Mouse (Mus musculus) hindbrain, embryonic 13.5 days (tissue): Measurements from ENCODE around the gene Cep112. TPM values are rescaled to one million over a fixed set of nuclear protein-coding genes. Genes with fewer than 3 reads are reported as not detected.
A peak's percentile ranks its signal among the peaks of the same experiment; 100 is the strongest.
"Not testable (repeated sequence)": the region's sequence is repeated elsewhere in the genome, so short reads cannot be mapped to it uniquely, and the experiment has no call there.

Source experiments
- ATAC-seq: fragments of 200-750 bp; cut with Nextera tagmentation; 2 replicates; pipeline ENCODE4 v1.8.0; 2017; ENCODE audit warnings: moderate TSS enrichment; ENCODE audit not compliant: low FRiP score
- H3K27ac ChIP-seq: fragments of 300-500 bp; sonication (generic); 2 replicates; pipeline ENCODE4 v1.5.1; 2015; ENCODE audit warnings: inconsistent platforms, mild to moderate bottlenecking, moderate library complexity
- H3K27me3 ChIP-seq: fragments of 300-500 bp; sonication (generic); 2 replicates; pipeline ENCODE4 v1.6.1; 2015; ENCODE audit warnings: mild to moderate bottlenecking, inconsistent platforms
- H3K36me3 ChIP-seq: fragments of 300-500 bp; sonication (generic); 2 replicates; pipeline ENCODE4 v1.6.1; 2015; ENCODE audit warnings: mild to moderate bottlenecking, inconsistent platforms
- H3K4me1 ChIP-seq: fragments of 300-500 bp; sonication (generic); replicated peaks from 2 replicates; pipeline ENCODE4 v1.6.1; 2015; ENCODE audit warnings: inconsistent platforms
- H3K4me2 ChIP-seq: fragments of 300-500 bp; sonication (generic); 2 replicates; pipeline ENCODE4 v1.6.1; 2015; ENCODE audit warnings: inconsistent platforms, mild to moderate bottlenecking, moderate library complexity
- H3K4me3 ChIP-seq: fragments of 300-500 bp; sonication (generic); 2 replicates; pipeline ENCODE4 v1.5.1; 2015; ENCODE audit warnings: mild to moderate bottlenecking, inconsistent platforms
- H3K9ac ChIP-seq: fragments of 300-500 bp; sonication (generic); 2 replicates; pipeline ENCODE4 v1.6.1; 2015; ENCODE audit warnings: mild to moderate bottlenecking, inconsistent platforms
- H3K9me3 ChIP-seq: fragments of 300-500 bp; sonication (generic); 2 replicates; pipeline ENCODE4 v1.6.1; 2016; ENCODE audit warnings: inconsistent platforms
- WGBS: fragments of 180-500 bp; shearing (Covaris S2); methylation state at CpG from one replicate; pipeline ENCODE4 v1.1.7; 2015; 5-methylcytosine and 5-hydroxymethylcytosine counted together
- polyA plus RNA-seq: library from polyadenylated mRNA; unstranded; fragments of >200 nt; fragmentation: Nextera tagmentation; extraction: Ambion mirVana; gene quantifications from 2 replicates; pipeline ENCODE4 v1.2.1, GENCODE M21; 2015

Cep112 gene
- polyA plus RNA-seq, 1 experiment from 2014 or later: 12.0 TPM

DNA sequence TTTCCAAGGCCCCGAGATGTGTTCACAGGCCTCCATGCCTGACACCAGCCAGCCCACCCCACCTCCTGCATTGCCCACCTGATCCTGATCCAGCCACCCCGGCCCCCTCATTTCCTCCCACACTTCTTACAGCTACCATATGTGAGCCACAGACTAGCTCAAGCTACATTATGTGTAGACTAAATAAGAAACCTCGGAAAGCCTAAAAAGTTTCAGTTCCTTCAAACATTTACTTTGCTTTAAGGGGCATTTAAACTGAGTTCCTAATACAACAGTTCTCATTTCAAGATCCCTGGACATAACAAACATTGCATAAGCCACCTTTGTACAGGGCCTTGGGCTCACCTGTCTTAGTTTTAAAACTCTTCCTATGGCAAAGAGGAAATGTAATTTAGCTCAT is 415.2 kb downstream of the Cep112 start:
- Histone ChIP-seq H3K4me1 (no peaks in the 10 kb centered on the region), H3K36me3 (no peaks in the 10 kb centered on the region), H3K27me3 (no peaks in the 10 kb centered on the region), H3K27ac (no peak overlapping the region), H3K4me2 (no peak overlapping the region), H3K9ac (no peak overlapping the region), H3K9me3 (no peaks in the 10 kb centered on the region), H3K4me3 (no peak overlapping the region)
- ATAC-seq: no peak
- 91% methylated on average over 3 of the region's 3 CpGs for WGBS

- no peaks in the 10 kb centered on the region for H3K27me3 ChIP-seq
- no peaks in the 10 kb centered on the region for H3K36me3 ChIP-seq
- H3K9me3 ChIP-seq: no peaks in the 10 kb centered on the region
- no peaks in the 10 kb centered on the region for H3K4me1 ChIP-seq
- ATAC-seq: no peak
- H3K27ac ChIP-seq: no peak overlapping the region
- H3K4me3 ChIP-seq: no peak overlapping the region
- 66% methylated on average over 2 of the region's 2 CpGs for WGBS
- H3K9ac ChIP-seq: no peak overlapping the region
- no peak overlapping the region for H3K4me2 ChIP-seq
Observed at GRCm38 (mm10) chr11:108842765-108843164, 417.8 kb downstream of the Cep112 start.

DNA sequence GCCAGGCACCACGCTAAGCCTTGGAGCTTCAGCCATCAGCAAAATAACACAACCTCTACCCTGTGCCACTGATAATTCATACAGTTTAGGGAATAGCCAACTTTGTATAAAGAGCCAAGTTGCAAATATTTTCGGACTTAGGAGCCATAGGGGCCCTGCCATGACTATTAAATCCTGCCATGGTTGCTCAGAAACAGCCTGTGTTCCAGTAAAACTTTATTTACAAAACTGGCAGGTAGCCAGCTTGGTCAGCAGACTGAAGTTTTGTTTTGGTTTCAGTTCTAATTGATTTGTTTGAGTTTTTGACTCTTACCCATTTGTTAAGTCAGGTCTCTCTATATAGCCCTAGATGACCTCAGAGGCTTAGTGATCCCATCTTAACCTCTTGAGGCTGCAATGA is 421.0 kb downstream of the Cep112 start:
- no peak overlapping the region for H3K4me2 ChIP-seq
- no peak overlapping the region for H3K9ac ChIP-seq
- H3K4me3 ChIP-seq: no peak overlapping the region
- 0 out of 2 replicates have a peak, but pooled peaks cover 3% of the 10 kb centered on the region for H3K36me3 ChIP-seq
- no peaks in the 10 kb centered on the region for H3K4me1 ChIP-seq
- H3K9me3 ChIP-seq: no peaks in the 10 kb centered on the region
- no peak for ATAC-seq
- WGBS: 69% methylated on average over 2 of the region's 2 CpGs
- no peak overlapping the region for H3K27ac ChIP-seq
- no peaks in the 10 kb centered on the region for H3K27me3 ChIP-seq

- H3K9me3 ChIP-seq: no peaks in the 10 kb centered on the region
- H3K36me3 ChIP-seq: 0 out of 2 replicates have a peak, but pooled peaks cover 3% of the 10 kb centered on the region
- H3K4me2 ChIP-seq: no peak overlapping the region
- H3K27me3 ChIP-seq: no peaks in the 10 kb centered on the region
- H3K4me3 ChIP-seq: no peak overlapping the region
- no peak overlapping the region for H3K27ac ChIP-seq
- no peak overlapping the region for H3K9ac ChIP-seq
- no peak for ATAC-seq
- no peaks in the 10 kb centered on the region for H3K4me1 ChIP-seq
- WGBS: 82% methylated on average over 3 of the region's 3 CpGs
Observed at GRCm38 (mm10) chr11:108846479-108846878, 421.5 kb downstream of the Cep112 start.

DNA sequence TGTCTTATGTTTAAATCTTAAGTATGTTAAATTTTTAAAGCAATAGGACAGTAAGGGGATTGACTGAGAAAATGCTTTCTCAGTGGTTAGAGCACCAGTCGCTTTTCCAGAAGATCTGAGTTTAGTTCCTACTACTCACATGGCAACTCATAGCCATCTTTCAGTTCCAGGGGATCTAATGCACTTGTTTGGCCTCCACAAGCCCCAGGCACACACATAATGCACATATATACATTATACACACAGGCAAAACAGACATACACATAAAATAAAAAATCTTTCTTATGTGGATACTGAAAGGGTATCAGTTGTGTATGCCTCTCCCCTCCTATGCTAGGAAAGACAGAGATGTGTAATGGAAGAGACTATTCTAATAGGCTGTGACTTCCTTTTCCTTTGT is 426.8 kb downstream of the Cep112 start:
- ATAC-seq: no peak
- Histone ChIP-seq H3K27me3 (no peaks in the 10 kb centered on the region), H3K4me1 (no peaks in the 10 kb centered on the region), H3K9ac (no peak overlapping the region), H3K27ac (no peak overlapping the region), H3K36me3 (0 out of 2 replicates have a peak, but pooled peaks cover 3% of the 10 kb centered on the region), H3K4me3 (no peak overlapping the region), H3K9me3 (no peaks in the 10 kb centered on the region), H3K4me2 (no peak overlapping the region)
- WGBS: 100% methylated on average over 1 of the region's 1 CpGs

DNA sequence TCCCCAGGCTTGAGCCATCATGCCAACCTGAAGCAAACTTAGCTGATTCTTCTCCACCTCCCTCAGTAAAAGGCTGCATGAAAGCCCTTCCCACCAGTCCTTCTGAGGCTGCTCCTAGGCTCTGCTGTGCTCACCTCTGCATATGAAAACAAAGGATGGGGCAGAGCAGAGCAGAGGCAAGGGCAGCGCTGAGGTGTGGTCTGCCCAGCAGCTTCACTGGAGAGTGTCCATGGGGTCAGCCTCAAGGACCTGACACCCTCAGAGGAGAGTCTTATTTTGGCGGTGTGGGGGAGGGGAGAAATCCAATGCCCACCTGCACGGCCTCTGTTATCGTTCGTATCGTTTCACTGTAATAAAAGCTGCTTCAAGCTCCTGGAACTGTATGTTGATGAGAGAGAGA is 432.3 kb downstream of the Cep112 start:
- H3K27me3 ChIP-seq: no peaks in the 10 kb centered on the region
- no peak overlapping the region for H3K9ac ChIP-seq
- H3K27ac ChIP-seq: no peak overlapping the region
- H3K4me3 ChIP-seq: no peak overlapping the region
- no peak for ATAC-seq
- H3K4me2 ChIP-seq: no peak overlapping the region
- no peaks in the 10 kb centered on the region for H3K36me3 ChIP-seq
- H3K4me1 ChIP-seq: peaks cover 15% of the 10 kb centered on the region
- no peaks in the 10 kb centered on the region for H3K9me3 ChIP-seq
- 64% methylated on average over 6 of the region's 6 CpGs for WGBS

DNA sequence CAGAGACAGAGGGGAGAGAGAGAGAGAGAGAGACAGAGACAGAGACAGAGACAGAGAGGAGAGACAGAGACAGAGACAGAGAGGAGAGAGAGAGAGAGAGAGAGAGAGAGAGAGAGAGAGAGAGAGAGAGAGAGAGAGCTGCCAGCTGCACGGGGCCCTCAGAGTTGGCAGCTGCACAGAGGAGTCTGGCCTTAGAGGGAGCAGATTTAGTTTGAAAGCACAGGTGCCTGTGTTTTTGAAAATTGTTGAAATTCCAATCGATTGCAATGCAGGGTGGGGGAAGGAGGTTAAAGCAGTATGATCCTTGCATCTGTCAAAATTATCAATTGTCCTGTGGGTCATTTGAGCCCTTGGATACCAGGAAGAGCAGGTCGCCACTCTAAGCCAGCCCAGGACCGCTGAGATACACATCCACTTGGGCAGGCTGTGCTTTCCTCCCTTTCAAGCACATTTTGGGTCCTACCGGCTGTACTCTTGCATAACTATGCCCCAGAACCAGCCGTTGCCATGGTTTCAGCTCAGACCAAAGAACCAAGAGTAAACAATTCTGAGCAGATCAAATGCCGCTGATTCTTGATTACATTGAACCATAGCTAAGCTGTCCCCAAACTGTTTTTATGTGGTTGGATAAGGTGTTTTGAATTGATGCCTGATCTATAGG is 432.8 kb downstream of the Cep112 start:
- no peaks in the 10 kb centered on the region for H3K27me3 ChIP-seq
- no peak overlapping the region for H3K9ac ChIP-seq
- no peaks in the 10 kb centered on the region for H3K9me3 ChIP-seq
- no peak overlapping the region for H3K4me3 ChIP-seq
- no peak for ATAC-seq
- H3K4me1 ChIP-seq: peaks cover 15% of the 10 kb centered on the region
- H3K27ac ChIP-seq: no peak overlapping the region
- no peak overlapping the region for H3K4me2 ChIP-seq
- no peaks in the 10 kb centered on the region for H3K36me3 ChIP-seq
- 42% methylated on average over 7 of the region's 7 CpGs for WGBS

DNA sequence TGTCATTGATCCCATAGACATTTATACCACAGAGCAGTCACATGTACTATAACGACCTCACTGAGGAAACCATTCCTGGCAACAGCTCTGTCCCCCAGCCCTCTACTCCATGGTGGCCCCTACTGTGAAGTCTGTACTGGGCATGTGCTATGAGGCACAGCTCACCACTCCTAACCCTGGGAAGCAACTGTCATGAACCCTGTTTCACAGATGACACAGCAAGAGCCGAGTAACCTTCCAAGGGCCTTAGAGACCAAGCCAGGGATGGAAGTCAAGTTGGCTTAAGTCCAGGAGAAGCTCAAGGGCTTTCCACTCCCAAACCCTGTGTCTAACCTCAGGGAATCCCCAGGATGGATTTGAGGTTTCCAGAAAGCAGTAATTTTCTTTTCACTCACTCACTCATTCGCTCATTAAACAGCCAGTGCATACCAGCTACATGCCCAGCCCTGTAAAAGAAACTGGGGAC is 433.4 kb downstream of the Cep112 start:
- H3K4me2 ChIP-seq: no peak overlapping the region
- H3K9ac ChIP-seq: no peak overlapping the region
- ATAC-seq: peak; percentile 46; the same call in 1 of the 2 replicates
- H3K9me3 ChIP-seq: no peaks in the 10 kb centered on the region
- H3K36me3 ChIP-seq: no peaks in the 10 kb centered on the region
- H3K4me1 ChIP-seq: peaks cover 15% of the 10 kb centered on the region
- 55% methylated on average over 3 of the region's 3 CpGs for WGBS
- no peak overlapping the region for H3K4me3 ChIP-seq
- no peak overlapping the region for H3K27ac ChIP-seq
- no peaks in the 10 kb centered on the region for H3K27me3 ChIP-seq

DNA sequence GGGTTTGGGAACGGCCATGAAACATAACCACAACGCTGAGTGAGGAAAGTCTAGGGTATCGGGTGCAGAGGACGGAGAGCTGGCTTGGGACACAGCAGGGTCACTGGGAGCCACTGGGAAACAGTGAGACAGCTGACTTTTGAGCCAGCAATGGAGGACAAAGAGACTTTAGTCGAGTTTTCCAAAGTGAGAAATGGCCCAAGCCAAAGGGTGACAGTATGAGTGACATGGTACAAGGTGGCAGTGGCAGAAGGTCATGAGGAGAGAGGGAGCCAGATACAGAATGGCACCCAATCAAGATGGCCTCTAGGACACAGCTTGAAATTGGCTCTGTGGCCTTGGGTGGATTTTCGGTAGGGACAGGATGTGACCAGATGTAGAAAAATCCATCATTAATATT is 433.9 kb downstream of the Cep112 start:
- WGBS: 80% methylated on average over 6 of the region's 6 CpGs
- Histone ChIP-seq H3K36me3 (no peaks in the 10 kb centered on the region), H3K4me1 (peaks cover 15% of the 10 kb centered on the region), H3K9me3 (no peaks in the 10 kb centered on the region), H3K27me3 (no peaks in the 10 kb centered on the region), H3K27ac (no peak overlapping the region), H3K4me2 (no peak overlapping the region), H3K9ac (no peak overlapping the region), H3K4me3 (no peak overlapping the region)
- ATAC-seq: no peak

DNA sequence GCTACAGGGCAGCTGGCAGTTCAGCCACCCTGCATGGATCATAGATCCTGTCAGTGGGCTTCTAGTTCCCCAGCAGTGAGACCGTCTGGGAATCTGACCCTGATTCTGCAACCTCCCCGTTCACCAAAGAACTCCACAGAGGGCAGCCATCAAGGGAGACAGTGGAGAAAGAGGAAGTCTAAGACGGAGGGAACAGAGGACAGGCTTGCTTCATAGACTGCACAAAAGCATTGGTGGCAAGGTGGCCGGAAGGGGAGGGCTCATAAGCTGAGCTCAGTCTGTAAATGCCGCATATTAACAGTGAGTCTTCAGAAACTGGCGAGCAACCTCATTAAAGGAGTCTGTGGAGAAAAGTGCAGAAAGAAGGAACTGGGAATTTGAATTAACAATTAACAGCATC is 437.4 kb downstream of the Cep112 start:
- Histone ChIP-seq H3K27me3 (no peaks in the 10 kb centered on the region), H3K9ac (no peak overlapping the region), H3K27ac (no peak overlapping the region), H3K4me2 (no peak overlapping the region), H3K4me1 (peaks cover 12% of the 10 kb centered on the region), H3K9me3 (no peaks in the 10 kb centered on the region), H3K4me3 (no peak overlapping the region), H3K36me3 (no peaks in the 10 kb centered on the region)
- 66% methylated on average over 6 of the region's 6 CpGs for WGBS
- ATAC-seq: no peak

- Histone ChIP-seq H3K36me3 (no peaks in the 10 kb centered on the region), H3K27ac (no peak overlapping the region), H3K4me3 (no peak overlapping the region), H3K27me3 (no peaks in the 10 kb centered on the region), H3K9ac (no peak overlapping the region), H3K9me3 (no peaks in the 10 kb centered on the region), H3K4me1 (no peaks in the 10 kb centered on the region), H3K4me2 (no peak overlapping the region)
- WGBS: 61% methylated on average over 8 of the region's 8 CpGs
- no peak for ATAC-seq
Observed at GRCm38 (mm10) chr11:108865746-108866145, 440.8 kb downstream of the Cep112 start.

DNA sequence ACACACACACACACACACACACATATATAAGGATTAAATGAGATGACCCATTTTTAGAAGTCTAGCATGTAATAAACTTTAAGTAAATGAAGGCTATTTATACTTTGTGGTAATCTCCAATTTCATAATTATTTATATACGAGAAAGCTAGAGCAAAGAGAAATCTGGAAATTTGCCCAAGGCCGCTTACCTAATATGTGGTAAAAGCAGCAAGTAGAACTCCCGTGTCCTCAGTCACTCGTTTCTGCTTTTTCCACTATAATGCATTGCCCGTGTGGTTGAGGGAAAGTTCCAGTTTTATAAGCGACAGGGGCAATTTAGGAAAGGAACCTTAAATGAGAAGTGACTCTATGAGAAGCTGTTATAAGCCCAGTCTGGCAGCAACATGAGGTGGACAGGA is 442.5 kb downstream of the Cep112 start:
- WGBS: 90% methylated on average over 6 of the region's 6 CpGs
- ATAC-seq: no peak
- no peak overlapping the region for H3K9ac ChIP-seq
- H3K27ac ChIP-seq: no peak overlapping the region
- no peaks in the 10 kb centered on the region for H3K27me3 ChIP-seq
- no peaks in the 10 kb centered on the region for H3K9me3 ChIP-seq
- H3K4me1 ChIP-seq: no peaks in the 10 kb centered on the region
- no peak overlapping the region for H3K4me3 ChIP-seq
- no peaks in the 10 kb centered on the region for H3K36me3 ChIP-seq
- no peak overlapping the region for H3K4me2 ChIP-seq

DNA sequence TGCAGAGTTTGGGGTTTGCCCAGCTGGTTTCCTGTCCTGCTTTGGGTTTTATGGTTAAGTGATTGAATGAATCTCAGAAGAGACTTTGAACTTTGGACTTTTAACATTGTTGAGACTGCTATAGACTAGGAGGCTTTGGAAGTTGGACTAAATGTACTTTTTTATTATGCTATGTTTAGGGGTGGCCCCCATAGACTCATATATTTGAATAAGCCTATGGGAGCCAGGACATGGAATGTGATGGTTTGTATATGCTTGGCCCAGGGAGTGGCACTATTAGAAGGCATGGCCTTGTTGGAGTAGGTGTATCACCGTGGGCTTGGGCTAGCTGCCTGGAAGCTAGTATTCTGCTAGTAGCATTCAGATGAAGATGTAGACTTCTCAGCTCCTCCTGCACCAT is 446.3 kb downstream of the Cep112 start:
- H3K27ac ChIP-seq, H3K27me3 ChIP-seq, H3K9me3 ChIP-seq, H3K4me3 ChIP-seq, ATAC-seq, H3K9ac ChIP-seq, H3K4me1 ChIP-seq, H3K4me2 ChIP-seq, H3K36me3 ChIP-seq: not testable (repeated sequence)
- WGBS: 90% methylated on average over 1 of the region's 1 CpGs
